Mouse (Mus musculus) adipose tissue, adult 10 weeks (tissue): Measurements from ENCODE around the gene Gdf7. TPM values are rescaled to one million over a fixed set of nuclear protein-coding genes. Genes with fewer than 3 reads are reported as not detected.

ENCODE experiments used
- polyA plus RNA-seq: library from polyadenylated mRNA; stranded (reverse); fragments of 350-450 nt; fragmentation: Illumina TruSeq; extraction: RNeasy Lipid Tissue Mini Kit (QIAGEN cat#74804); gene quantifications from one replicate; pipeline ENCODE4 v1.2.3, GENCODE M21; 2014; ENCODE audit warnings: low read depth, low replicate concordance

Gdf7 gene
- polyA plus RNA-seq = not detected

DNA sequence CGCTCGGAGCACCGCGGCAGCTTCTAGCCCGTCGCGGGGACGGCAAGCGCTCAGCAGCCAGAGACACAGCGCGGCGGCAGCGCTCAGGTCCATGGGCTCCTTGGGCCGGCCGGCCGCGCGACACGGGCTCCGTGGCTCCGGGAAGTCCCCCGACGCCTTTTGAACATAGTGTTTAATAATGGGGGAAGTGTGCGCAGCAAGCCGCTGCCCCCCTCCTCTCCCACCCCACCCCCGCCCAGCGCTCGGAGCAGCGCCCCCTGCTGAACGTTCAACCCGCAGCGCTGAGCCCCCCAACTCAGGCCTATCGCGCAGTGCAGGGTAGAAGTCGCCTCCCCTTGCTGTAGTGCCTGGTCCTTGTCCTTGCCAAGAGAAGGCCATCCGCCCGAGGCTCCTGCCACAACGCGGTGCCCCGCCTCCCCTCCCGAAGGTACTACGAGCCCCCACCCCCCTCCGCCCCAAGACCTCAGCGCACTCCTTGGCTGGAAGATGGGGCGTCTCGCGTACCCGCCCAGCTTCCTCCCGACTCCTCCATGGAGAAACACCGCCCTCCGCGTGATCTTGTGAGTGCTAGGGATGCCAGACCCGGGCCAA is at the start of gene Gdf7:
Gene Gdf7 (minus strand): TSS at position 114 of the 591 bp plus-strand sequence.

GRCm38 (mm10) chr12:8313270-8313771 is 11.6 kb upstream of the Gdf7 start, which contains the start of gene Hs1bp3:
TSS of gene Hs1bp3 (plus strand) at chr12:8313432.

Other genes starting within 250 kb of the Gdf7 start
- 46.4 TPM for gene Ldah, start 93.8 kb downstream of the Gdf7 start, polyA plus RNA-seq
- 20.9 TPM for gene Hs1bp3, start 11.5 kb upstream of the Gdf7 start, polyA plus RNA-seq
- 130 TPM for gene Rhob, start 198.1 kb upstream of the Gdf7 start, polyA plus RNA-seq